Mouse (Mus musculus) left cerebral cortex, adult 11 months (tissue): Measurements from ENCODE around the gene Rps16.
A peak's percentile ranks its signal among the peaks of the same experiment; 100 is the strongest.
"Not testable (repeated sequence)": the region's sequence is repeated elsewhere in the genome, so short reads cannot be mapped to it uniquely, and the experiment has no call there.

Experiments used
- DNase-seq: peaks from one replicate; pipeline ENCODE4 v3.0.0; 2022; ENCODE audit warnings: low spot score

The Rps16 gene

GRCm38 (mm10) chr7:28373891-28374495, 23.5 kb downstream of the Rps16 start:
- no peak for DNase-seq

- DNase-seq: no peak
These were observed 24.2 kb downstream of the Rps16 start for GRCm38 (mm10) chr7:28374647-28375046.

GRCm38 (mm10) chr7:28375176-28375921, 24.9 kb downstream of the Rps16 start:
- peak; percentile 63 for DNase-seq

DNA sequence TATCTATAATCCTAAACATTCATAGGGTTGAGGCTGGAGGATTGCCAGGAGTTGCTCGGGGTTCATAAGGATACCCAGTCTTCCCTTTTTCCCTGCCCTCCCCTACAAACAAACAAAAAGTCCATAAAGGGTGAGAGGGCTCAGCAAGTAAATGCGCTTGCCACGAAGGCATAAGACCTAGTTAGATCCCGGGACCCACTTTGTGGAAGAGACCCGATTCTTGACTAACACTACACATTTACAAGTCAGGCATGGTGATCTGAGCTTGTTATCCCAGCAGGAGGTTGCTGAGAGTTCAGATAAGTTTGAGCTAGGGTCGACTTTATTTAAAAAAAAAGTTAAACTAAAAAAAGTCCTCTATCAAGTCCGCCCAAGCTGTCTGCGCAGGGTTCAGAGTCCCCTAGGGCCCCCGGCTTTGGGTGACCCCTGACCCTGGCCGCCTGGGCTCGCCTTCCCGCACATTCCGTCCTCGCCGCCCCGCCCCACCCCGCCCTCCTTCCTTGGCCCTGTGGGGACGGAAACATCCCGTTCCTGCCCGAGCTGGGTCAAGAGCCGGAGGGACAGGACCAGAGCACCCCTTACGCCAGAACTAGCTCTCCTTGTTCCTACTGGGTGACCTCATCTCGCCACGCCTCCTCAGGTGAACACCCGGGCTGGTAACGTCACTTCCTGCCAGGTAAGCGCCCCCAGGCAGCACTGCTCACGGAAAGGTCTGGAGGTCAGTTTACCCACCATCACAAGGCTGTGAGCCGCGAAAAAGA, 25.7 kb downstream of the Rps16 start:
- DNase-seq: no peak

GRCm38 (mm10) chr7:28377190-28378065, 27.0 kb downstream of the Rps16 start:
- no peak for DNase-seq

GRCm38 (mm10) chr7:28378066-28378690, 27.7 kb downstream of the Rps16 start:
- DNase-seq: no peak

DNA sequence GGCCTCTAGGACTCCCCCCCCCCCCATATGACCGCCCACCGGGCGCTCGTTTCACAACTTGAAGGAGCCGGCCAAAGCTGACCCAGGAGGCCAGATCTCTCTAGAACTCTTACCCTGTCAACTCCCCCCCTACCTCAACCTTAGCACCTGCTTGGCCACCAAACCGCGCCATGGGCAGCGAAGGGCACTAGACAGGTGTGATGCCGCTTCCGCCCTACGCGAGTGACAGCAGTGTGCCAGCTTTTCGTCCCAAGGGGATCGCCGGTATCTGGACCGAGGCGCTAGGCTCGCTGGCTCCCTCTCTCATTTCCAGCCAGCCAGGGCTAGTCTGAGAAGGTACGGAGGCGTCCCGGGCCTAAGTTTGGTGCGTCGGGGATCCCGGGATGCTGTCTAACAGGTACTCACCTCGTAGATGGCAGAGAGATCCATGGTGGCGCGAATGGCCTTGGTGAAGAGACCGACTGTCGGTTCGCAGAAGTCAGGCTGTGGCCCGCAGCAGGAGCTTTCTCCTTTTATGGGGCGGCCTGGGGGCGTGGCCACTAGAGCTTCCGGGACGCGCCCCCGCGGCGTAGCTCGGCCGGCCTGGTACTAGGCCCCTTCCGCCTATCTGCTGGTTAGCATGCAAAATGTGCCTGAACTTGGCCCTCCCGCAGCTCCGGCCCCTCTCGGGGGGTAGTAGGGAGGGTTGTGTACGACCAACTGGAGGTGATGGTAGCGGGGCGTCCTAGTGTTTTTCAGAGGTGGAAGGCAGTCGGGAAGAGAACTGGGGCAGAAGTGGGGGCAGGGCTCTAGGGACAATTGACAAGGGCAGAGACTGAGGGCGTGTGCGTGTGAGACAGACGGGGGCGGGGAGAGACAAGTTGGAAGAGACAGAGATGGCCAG, 28.6 kb downstream of the Rps16 start:
- peak; percentile 70 for DNase-seq

GRCm38 (mm10) chr7:28380237-28381016, 30.0 kb downstream of the Rps16 start, which contains the start of gene Zfp36:
Zfp36 (minus strand) TSS chr7:28380253.
- DNase-seq: no peak

DNA sequence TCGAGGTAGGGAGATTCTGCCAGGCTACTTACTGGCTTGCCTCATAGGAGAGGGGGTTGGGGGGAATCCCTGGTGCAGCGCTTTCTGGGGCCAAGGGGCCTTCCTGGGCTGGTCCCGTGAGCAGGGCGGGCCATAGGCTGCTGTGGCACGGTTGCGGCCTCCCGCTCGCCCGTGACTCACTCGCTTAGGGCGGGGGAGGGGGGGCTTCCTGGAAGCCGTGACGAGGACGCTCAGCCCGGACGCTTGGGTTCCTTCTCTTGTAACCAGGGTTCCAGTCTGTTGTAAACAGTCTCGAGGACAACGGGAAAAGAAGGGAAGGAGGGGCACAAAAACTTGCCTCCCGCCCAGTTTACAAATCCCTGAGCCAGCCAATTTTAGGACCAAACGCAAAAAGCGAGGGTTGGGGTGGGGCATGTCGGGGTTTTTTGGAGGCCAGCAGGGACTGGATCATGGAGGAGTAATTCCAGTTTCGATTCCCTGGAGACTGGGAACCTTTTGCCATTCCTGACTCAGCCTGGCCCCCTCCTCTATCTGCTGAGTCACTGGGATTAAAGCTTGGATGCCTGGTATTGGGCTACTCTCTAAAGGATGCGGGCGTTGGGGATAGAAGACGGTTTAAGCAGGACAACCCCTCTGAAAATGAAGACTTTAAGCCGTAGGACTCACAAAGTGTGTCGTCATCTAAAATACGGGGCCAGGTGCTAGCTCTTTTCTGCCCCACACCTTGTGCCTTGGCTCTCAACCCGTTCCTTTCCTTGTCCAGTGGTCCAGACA, 30.8 kb downstream of the Rps16 start:
- no peak for DNase-seq

DNA sequence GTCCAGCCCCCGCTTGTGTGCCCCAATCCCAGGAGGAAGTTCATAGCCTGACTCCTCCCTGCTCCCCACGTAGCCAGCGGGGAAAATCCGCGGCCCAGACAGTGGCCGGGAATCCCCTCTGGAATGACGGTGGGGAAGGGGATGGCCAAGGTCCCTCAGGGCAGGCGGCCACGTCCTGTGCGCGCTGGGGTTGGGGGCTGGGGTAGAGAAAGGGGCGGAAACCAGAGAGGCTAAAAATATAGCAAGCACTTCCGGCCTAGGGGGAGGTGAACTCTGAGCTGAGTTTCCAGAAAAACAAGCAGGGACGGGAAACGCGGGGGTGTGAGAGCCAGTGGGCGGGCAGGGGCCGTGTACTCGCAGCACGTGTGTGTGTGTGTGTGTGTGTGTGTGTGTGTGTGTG, 31.5 kb downstream of the Rps16 start:
- no peak for DNase-seq

DNA sequence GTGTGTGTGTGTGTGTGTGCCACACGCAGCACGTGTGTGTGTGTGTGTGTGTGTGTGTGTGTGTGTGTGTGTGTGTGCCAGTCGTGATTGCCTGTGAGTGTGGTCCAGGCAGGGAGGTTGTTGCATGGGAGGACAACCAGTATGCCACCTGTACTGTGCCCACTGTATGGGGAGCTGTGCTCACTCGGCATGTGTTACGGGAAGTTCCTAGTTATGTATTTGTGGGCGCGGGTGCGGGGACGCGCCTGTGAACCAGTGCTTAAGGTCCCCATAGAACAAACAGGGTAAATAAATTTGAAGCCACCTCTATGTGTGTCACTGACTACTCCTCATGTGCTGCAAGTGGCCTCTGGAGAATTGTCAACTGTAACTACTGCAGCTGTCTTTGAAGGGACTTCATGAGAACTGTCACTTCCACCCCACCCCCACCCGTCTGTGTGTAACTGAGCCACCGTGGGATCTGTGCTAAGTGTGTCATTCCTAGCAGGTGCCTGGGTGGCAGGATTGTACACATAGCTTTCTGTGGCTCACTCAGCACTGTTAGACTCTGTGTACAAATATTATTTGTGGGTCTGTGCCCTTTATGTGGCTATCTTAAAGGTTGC, 32.0 kb downstream of the Rps16 start:
- DNase-seq: no peak

GRCm38 (mm10) chr7:28382981-28383396, 32.5 kb downstream of the Rps16 start:
- DNase-seq: peak; percentile 63

DNA sequence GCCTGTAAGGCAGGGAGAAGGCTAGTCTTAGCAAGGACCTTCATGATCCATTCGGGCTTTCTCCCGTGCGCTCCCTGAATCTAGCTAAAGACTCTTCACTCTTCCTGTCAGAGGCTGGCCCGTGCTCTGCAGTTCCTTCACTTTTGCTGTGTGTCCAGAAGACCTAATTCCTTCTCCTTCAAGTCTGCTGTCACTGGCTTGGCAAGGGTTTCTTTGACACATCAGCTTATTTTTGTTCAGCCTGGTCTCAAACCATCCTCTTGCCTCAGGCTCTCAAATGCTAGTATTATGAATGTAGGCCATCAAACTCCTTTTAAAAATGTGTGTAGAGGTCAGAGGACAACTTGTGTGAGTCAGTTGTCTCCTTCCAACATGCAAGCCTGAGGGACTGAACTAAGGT, 33.2 kb downstream of the Rps16 start:
- DNase-seq: no peak

DNA sequence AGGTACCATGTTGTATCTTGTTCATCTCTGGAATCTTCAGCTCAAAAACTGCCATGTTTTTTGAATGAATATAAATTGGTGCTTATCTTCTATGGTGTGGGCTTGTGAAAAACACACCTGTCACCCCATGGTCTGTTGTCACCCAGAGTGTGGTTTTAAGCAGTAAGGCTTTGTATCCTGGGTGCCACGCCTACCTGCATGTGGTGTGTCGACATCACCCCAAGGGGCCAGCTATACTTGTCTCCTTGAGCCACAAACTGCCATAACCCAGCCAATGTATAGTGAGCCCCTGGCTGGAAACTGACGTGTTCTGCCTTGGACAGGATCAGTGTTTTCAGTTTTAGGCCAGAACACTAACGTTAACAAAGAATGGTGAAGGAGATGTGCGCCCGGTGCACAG, 33.7 kb downstream of the Rps16 start:
- no peak for DNase-seq

GRCm38 (mm10) chr7:28385196-28385595, 34.7 kb downstream of the Rps16 start:
- DNase-seq: no peak

DNA sequence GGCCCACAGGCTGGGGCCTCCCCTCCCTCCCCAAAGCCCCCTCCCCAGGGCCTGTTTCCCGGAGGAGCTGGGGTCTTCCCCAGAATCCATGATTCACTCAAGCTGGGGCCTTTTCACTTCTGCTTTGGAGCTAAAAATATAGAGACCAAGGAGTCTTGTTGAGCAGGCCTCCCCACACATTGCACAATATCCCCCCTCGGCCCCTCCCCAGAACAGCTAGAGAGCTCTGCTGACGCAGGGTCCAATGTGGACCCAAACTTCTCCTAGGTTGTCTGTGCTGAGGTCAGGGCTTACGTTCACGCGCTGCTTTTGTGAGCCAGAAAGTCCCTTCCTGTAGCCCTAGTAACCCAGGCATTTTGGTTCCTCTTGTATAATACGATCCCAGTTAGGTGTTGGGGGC, 35.6 kb downstream of the Rps16 start:
- DNase-seq: no peak

DNA sequence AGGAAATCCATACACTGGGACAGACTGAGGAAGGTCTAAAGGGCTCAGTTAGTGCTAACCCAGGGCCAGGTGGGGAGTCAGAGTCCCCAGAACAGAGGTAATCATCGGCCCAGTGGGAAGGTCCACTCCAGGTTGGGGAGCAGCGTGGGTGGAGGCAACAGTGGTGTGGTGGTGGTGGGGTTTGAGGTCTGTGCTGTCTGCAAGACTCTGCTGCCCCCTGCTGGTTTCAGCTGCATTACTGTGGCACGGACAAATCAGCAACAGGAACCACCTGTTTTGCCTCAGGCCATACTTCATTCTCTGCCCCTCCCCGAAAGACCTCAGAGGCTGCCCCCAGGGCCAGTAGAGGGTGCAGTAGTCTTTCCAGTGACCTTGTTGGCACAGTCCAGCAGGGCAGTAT, 36.0 kb downstream of the Rps16 start:
- DNase-seq: peak; percentile 62

- DNase-seq: not testable (repeated sequence)
These were observed 36.4 kb downstream of the Rps16 start for GRCm38 (mm10) chr7:28386877-28387276.
